Mouse (Mus musculus) common myeloid progenitor, adult 5-6 weeks (primary cell): ENCODE measurements around the gene Hist1h2bl. TPM values are rescaled to one million over a fixed set of nuclear protein-coding genes. Genes with fewer than 3 reads are reported as not detected.
A peak's percentile ranks its signal among the peaks of the same experiment; 100 is the strongest.
"Not testable (repeated sequence)": the region's sequence is repeated elsewhere in the genome, so short reads cannot be mapped to it uniquely, and the experiment has no call there.

ENCODE experiments used
- ATAC-seq: replicated peaks from 2 replicates; pipeline ENCODE4 v1.8.0; 2016; ENCODE audit warnings: low read depth, mild to moderate bottlenecking, moderate TSS enrichment, inconsistent platforms; ENCODE audit not compliant: poor library complexity, severe bottlenecking
- total RNA-seq: library from RNA; stranded (forward); fragments of 200-1000, 187-1606 nt; gene quantifications from 2 replicates; pipeline ENCODE4 v1.2.3, GENCODE M21; 2017

Hist1h2bl gene
- total RNA-seq, 1 experiment from 2014 or later, result 401 TPM

- ATAC-seq, result no peak
Measured at GRCm38 (mm10) chr13:21722993-21723836, 7.3 kb upstream of the Hist1h2bl start.

- ATAC-seq, result no peak
Measured at GRCm38 (mm10) chr13:21722373-21722925, 6.5 kb upstream of the Hist1h2bl start.

- ATAC-seq, result peak; percentile 92
Measured at GRCm38 (mm10) chr13:21721757-21722372, 5.9 kb upstream of the Hist1h2bl start, which contains the start of gene Hist1h2bm. TSS of gene Hist1h2bm (plus strand) at chr13:21722044.

GRCm38 (mm10) chr13:21721107-21721756 is 5.3 kb upstream of the Hist1h2bl start:
- ATAC-seq, result not testable (repeated sequence)

- ATAC-seq, result no peak
Measured at GRCm38 (mm10) chr13:21718381-21719080, 2.6 kb upstream of the Hist1h2bl start.

- ATAC-seq, result peak; percentile 36
Measured at GRCm38 (mm10) chr13:21717397-21718357, 1.7 kb upstream of the Hist1h2bl start, which contains the start of gene Hist1h3h. TSS of gene Hist1h3h (plus strand) at chr13:21717659.

- ATAC-seq, result peak; percentile 28
Measured at GRCm38 (mm10) chr13:21716540-21717391, 823 bp upstream of the Hist1h2bl start.

- ATAC-seq, result peak; percentile 11; the same call in 1 of the 2 replicates
Measured at GRCm38 (mm10) chr13:21715131-21715863, 646 bp downstream of the Hist1h2bl start.

GRCm38 (mm10) chr13:21714725-21715124 is 1.2 kb downstream of the Hist1h2bl start:
- ATAC-seq, result peak; percentile 15

- no peak for ATAC-seq
Measured at GRCm38 (mm10) chr13:21711698-21712097, 4.2 kb downstream of the Hist1h2bl start.

GRCm38 (mm10) chr13:21710821-21711525 is 5.0 kb downstream of the Hist1h2bl start:
- peak; percentile 17; the same call in 1 of the 2 replicates for ATAC-seq

- peak; percentile 85 for ATAC-seq
Measured at GRCm38 (mm10) chr13:21710031-21710711, 5.8 kb downstream of the Hist1h2bl start.

- ATAC-seq, result no peak
Measured at GRCm38 (mm10) chr13:21706669-21707068, 9.3 kb downstream of the Hist1h2bl start.

- no peak for ATAC-seq
Measured at GRCm38 (mm10) chr13:21697811-21698210, 18.1 kb downstream of the Hist1h2bl start, which contains the start of gene Olfr1359. TSS of gene Olfr1359 (plus strand) at chr13:21698111.

- ATAC-seq, result no peak
Measured at GRCm38 (mm10) chr13:21677305-21677704, 38.6 kb downstream of the Hist1h2bl start, which contains the start of gene Olfr1360. TSS of gene Olfr1360 (minus strand) at chr13:21677405.
